ENCODE assay signal across 20 mouse cellular contexts in the genomic region with DNA sequence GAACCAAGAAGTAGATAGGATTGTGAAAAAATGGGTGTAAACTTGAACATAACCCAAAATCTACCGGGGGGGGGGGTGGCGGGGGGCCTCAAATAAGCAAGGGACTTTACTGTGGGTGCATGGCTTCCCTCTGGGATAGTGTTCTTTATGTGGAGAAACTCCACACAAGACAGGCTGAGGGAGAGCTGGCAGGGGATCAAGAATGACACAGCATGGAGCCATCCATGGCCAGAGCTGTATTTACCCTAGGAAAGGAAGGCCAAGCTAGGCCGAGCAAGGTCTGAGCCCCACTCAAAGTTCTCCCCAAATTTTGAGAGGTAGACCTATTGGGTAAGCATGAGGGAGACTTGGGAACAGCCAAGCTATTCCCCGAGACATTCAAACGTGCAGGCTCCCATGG. TPM values are rescaled to one million over a fixed set of nuclear protein-coding genes. Genes with fewer than 3 reads are reported as not detected.
A peak's percentile ranks its signal among the peaks of the same experiment; 100 is the strongest.
DNase-seq lines count a peak whose midpoint lies in the region; ATAC-seq and TF ChIP-seq lines count a peak whose summit lies in the region.
"Had no signal": no experiment of that assay in that cellular context is flagged by ENCODE, and none has a peak within 500 bp of the region (broad histone marks: within the 10 kb centered on the region; RNA-seq: fewer than 3 reads in every experiment).

No protein-coding gene starts in this region.

- H3K4me3 ChIP-seq in lung, embryonic 14.5 days (ENCODE audit: low read depth, low read length), result no peak overlapping the region
- H3K4me3 ChIP-seq: embryonic facial prominence, embryonic 15.5 days; heart, embryonic 10.5 days; hindbrain, embryonic 12.5 days; liver, embryonic 13.5 days; lung, embryonic 15.5 days; midbrain, embryonic 13.5 days; neural tube, embryonic 13.5 days had no signal

- H3K27me3 ChIP-seq in lung, embryonic 14.5 days (ENCODE audit: insufficient read depth, low read length), result no peaks in the 10 kb centered on the region
- H3K27me3 ChIP-seq: CH12.LX; embryonic facial prominence, embryonic 15.5 days; hindbrain, embryonic 12.5 days; liver, embryonic 13.5 days; lung, embryonic 15.5 days; midbrain, embryonic 13.5 days; neural tube, embryonic 13.5 days had no signal

- no peaks in the 10 kb centered on the region for H3K36me3 ChIP-seq in lung, embryonic 14.5 days (ENCODE audit: insufficient read depth)
- H3K36me3 ChIP-seq: embryonic facial prominence, embryonic 15.5 days; heart, embryonic 10.5 days; hindbrain, embryonic 12.5 days; liver, embryonic 13.5 days; lung, embryonic 15.5 days; midbrain, embryonic 13.5 days; neural tube, embryonic 13.5 days had no signal

- ATAC-seq in lung, embryonic 14.5 days (ENCODE audit: insufficient read depth), result no peak
- ATAC-seq: forebrain, postnatal 0 days; inflammation-experienced regulatory T-cells, adult 6 months; midbrain, embryonic 13.5 days had no signal

- DNase-seq in adrenal gland, postnatal 14 days, result peak; percentile 12
- DNase-seq in adrenal gland, postnatal 4 days (ENCODE audit: low spot score in 2 of 2), result no peak
- peak; percentile 15 for DNase-seq in lung, embryonic 14.5 days
- DNase-seq in lung, postnatal 14 days, result no peak
- peak; percentile 52 to 55 for DNase-seq in cerebellum, adult 18-20 months
- DNase-seq in cerebellum, postnatal 25 days, result peak; percentile 57 to 75
- DNase-seq in ovary, postnatal 10 days (ENCODE audit: low spot score), result no peak
- DNase-seq: forebrain, postnatal 0 days; kidney, adult 8-10 months; kidney, postnatal 14 days; liver, embryonic 13.5 days had no signal

- no peak overlapping the region for H3K4me2 ChIP-seq in lung, embryonic 14.5 days
- H3K4me2 ChIP-seq: embryonic facial prominence, embryonic 15.5 days; hindbrain, embryonic 12.5 days; liver, embryonic 13.5 days; lung, embryonic 15.5 days; midbrain, embryonic 13.5 days; neural tube, embryonic 13.5 days had no signal

- H3K4me1 ChIP-seq in lung, embryonic 14.5 days (ENCODE audit: insufficient read depth), result no peaks in the 10 kb centered on the region
- H3K4me1 ChIP-seq: embryonic facial prominence, embryonic 15.5 days; heart, embryonic 10.5 days; liver, embryonic 13.5 days; lung, embryonic 15.5 days had no signal

- no peak overlapping the region for H3K27ac ChIP-seq in lung, embryonic 14.5 days (ENCODE audit: low read depth)
- H3K27ac ChIP-seq: embryonic facial prominence, embryonic 15.5 days; heart, embryonic 10.5 days; hindbrain, embryonic 12.5 days; liver, embryonic 13.5 days; lung, embryonic 15.5 days; midbrain, embryonic 13.5 days; neural tube, embryonic 13.5 days had no signal

- H3K9ac ChIP-seq in lung, embryonic 14.5 days, result no peak overlapping the region
- H3K9ac ChIP-seq: embryonic facial prominence, embryonic 15.5 days; forebrain, postnatal 0 days; hindbrain, embryonic 12.5 days; liver, embryonic 13.5 days; lung, embryonic 15.5 days; midbrain, embryonic 13.5 days; neural tube, embryonic 13.5 days had no signal

- no peak for TF ChIP-seq CTCF in lung, embryonic 14.5 days (IDR thresholded peaks at IDR 0.05; ENCODE audit: low read depth)

- H3K9me3 ChIP-seq in lung, embryonic 14.5 days (ENCODE audit: low read depth, low read length), result no peaks in the 10 kb centered on the region
- H3K9me3 ChIP-seq: embryonic facial prominence, embryonic 15.5 days; heart, embryonic 10.5 days; hindbrain, embryonic 12.5 days; liver, embryonic 13.5 days; lung, embryonic 15.5 days; midbrain, embryonic 13.5 days; neural tube, embryonic 13.5 days had no signal

- 84% methylated on average over 5 of the region's 5 CpGs for WGBS in lung, embryonic 14.5 days

RNA-seq across cellular contexts. Expression of a gene that starts 28.4 kb away (rescaled TPM):
- total RNA-seq in adrenal gland, postnatal 14 days (2021), result 10.9 and 11.7 TPM in 2 replicates
- total RNA-seq in adrenal gland, postnatal 4 days (2021), result 10 to 100 TPM in 1 of 2 experiments, 1 to 10 TPM in 1; 8.4 to 11.0 TPM
- polyA plus RNA-seq in lung, embryonic 14.5 days (2014; fragmentation: Nextera tagmentation; extraction: Ambion mirVana), result 6.6 and 7.7 TPM in 2 replicates
- total RNA-seq: MEL had no signal

Comparison
In these comparisons a context has a peak if more than half of its experiments do, and no peak if none do; other contexts are left out.
1. DNase-seq: peak in adrenal gland, postnatal 14 days (single experiment), lung, embryonic 14.5 days (single experiment), cerebellum, adult 18-20 months (2 of 2) and cerebellum, postnatal 25 days (2 of 2); none in adrenal gland, postnatal 4 days (0 of 2), lung, postnatal 14 days (single experiment) and ovary, postnatal 10 days (single experiment).